Mouse (Mus musculus) erythroblast, embryonic 14.5 days (primary cell): ENCODE data around the gene Erc2. TPM values are rescaled to one million over a fixed set of nuclear protein-coding genes. Genes with fewer than 3 reads are reported as not detected.

Source experiments
- H3K27me3 ChIP-seq: 2 replicates; pipeline ENCODE4 v1.6.1; 2012; ENCODE audit warnings: inconsistent platforms; ENCODE audit not compliant: control insufficient read depth
- H3K36me3 ChIP-seq: 2 replicates; pipeline ENCODE4 v1.6.1; 2012; ENCODE audit warnings: mild to moderate bottlenecking, inconsistent platforms; ENCODE audit not compliant: control insufficient read depth
- H3K4me1 ChIP-seq: 2 replicates; pipeline ENCODE4 v1.6.1; 2012; ENCODE audit warnings: inconsistent platforms; ENCODE audit not compliant: control insufficient read depth
- H3K4me3 ChIP-seq: replicated peaks from 2 replicates; pipeline ENCODE3; 2012; ENCODE audit warnings: moderate library complexity, mild to moderate bottlenecking, inconsistent platforms
- H3K9me3 ChIP-seq: 2 replicates; pipeline ENCODE4 v1.6.1; 2012; ENCODE audit warnings: low read length, inconsistent platforms, mixed read lengths; ENCODE audit not compliant: control insufficient read depth
- GATA1 ChIP-seq: IDR thresholded peaks from 2 replicates; pipeline ENCODE4 v1.6.1; 2012; ENCODE audit warnings: low read length, inconsistent platforms, mixed read lengths
- TAL1 ChIP-seq: IDR thresholded peaks from 3 replicates; pipeline ENCODE4 v1.6.1; 2012; ENCODE audit warnings: low read length, inconsistent platforms, mixed read lengths
- polyA plus RNA-seq: library from polyadenylated mRNA; stranded (reverse); fragments of >175 nt; gene quantifications from 2 replicates; pipeline ENCODE4 v1.2.3, GENCODE M21; 2012

Erc2 gene
- polyA plus RNA-seq, 1 experiment = not detected

DNA sequence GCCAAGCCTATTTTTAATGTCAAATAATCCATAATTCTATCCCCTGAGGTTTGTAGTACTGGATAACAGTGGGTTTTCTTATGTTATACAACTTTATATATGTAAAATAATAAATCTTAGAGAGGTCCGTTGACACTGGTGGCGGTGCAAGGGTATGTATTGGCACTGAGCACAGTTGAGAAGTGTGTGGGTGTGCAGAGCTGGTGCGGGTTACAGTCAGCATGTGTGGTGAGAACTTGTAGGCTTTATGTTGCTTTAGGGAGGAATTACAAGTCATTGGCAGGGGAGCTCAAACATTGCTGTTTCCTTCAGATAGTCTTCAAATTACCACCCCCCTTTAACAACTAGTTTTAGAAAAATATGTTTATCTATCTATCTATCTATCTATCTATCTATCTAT, 305.1 kb downstream of the Erc2 start:
- H3K36me3 ChIP-seq = no peaks in the 10 kb centered on the region
- no peak overlapping the region for H3K4me3 ChIP-seq
- TF ChIP-seq GATA1 = no peak
- no peak for TF ChIP-seq TAL1
- H3K9me3 ChIP-seq = no peaks in the 10 kb centered on the region; the same call in 1 of the 2 replicates
- H3K27me3 ChIP-seq = no peaks in the 10 kb centered on the region
- no peaks in the 10 kb centered on the region for H3K4me1 ChIP-seq

DNA sequence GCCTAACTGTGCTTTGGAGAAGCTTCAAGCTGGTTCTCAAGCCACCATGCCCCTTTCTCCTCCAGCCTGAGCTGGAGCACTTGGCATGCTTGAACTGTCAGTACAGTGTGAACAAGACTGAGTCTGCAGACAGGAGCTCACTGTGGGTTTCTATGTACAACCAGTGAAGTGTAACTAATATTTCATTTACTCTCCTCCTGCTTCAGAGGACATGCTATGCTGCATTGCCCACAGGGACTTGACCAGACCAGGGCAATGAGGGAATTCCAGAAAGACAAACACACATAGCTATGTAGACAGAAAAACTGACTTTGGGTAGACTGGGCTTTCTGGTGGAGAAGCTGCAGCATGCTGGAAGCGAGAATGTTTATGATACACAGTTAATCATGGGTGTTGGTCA, 311.3 kb downstream of the Erc2 start:
- Histone ChIP-seq H3K36me3 (no peaks in the 10 kb centered on the region), H3K4me3 (no peak overlapping the region), H3K9me3 (no peaks in the 10 kb centered on the region), H3K4me1 (no peaks in the 10 kb centered on the region), H3K27me3 (no peaks in the 10 kb centered on the region)
- TF ChIP-seq GATA1 (no peak), TAL1 (no peak; the same call in 2 of the 3 replicates)

DNA sequence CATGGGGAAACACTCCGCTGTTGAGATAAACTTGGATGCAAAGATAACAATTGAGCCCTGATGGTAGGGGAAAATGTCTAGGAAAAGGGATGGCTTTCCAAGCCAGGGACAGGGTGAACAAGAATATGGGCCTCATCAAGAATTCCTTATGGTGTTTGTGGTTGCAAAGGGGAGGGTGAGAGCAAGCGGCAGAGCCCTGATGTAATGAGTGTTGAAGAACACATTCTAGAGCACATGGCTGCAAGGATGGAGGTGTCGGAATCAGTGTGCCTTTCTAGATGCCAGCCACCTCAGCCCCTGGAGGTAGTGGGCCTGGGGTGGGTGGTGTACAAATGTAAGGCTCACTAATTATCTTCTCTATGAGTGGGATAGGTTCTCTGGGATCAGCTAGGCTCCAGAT, 313.5 kb downstream of the Erc2 start:
- Histone ChIP-seq H3K36me3 (no peaks in the 10 kb centered on the region), H3K4me3 (no peak overlapping the region), H3K9me3 (no peaks in the 10 kb centered on the region), H3K27me3 (no peaks in the 10 kb centered on the region), H3K4me1 (no peaks in the 10 kb centered on the region)
- TF ChIP-seq GATA1 (no peak), TAL1 (no peak)

DNA sequence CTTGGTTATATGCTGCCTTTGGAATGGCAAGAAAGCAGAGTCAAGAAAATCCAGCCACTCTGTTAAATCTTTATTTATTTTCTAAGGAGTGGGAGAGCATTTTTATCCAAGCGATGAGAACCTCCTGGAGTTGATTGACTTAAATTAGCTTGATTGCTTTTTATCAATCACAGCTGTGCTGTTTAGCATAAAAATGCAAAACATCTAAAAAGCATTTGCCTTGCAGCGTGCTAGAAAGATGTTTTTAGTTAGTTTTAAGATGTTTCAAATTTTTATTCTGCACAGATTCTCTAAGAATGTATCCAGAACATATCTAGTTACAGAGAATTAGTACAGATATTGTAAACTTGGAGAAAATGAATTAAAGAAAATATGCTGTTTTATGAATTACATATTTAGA, 315.7 kb downstream of the Erc2 start:
- Histone ChIP-seq H3K9me3 (no peaks in the 10 kb centered on the region), H3K4me1 (no peaks in the 10 kb centered on the region), H3K4me3 (no peak overlapping the region), H3K27me3 (no peaks in the 10 kb centered on the region), H3K36me3 (no peaks in the 10 kb centered on the region)
- no peak for TF ChIP-seq GATA1
- no peak for TF ChIP-seq TAL1

DNA sequence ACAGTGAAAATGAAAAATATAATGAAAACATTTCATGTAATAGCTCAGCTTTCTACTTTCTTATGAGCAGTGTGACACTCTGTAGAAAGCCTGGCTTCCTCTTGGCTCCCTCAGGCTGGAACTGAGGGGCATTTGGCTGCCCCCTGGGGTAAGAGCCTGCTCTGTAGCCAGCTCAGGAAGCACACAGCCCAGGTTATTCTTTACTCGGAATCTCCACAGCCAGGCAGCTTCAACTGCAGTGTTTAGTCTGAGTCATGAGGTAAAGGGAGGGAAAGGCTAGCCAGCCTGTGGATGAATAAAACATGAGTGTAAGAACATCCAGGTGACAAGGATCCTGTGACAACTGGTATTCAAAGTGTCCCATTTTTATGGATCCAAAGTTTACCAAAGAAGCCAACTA, 323.0 kb downstream of the Erc2 start:
- Histone ChIP-seq H3K27me3 (no peaks in the 10 kb centered on the region), H3K36me3 (no peaks in the 10 kb centered on the region), H3K4me1 (no peaks in the 10 kb centered on the region), H3K4me3 (no peak overlapping the region), H3K9me3 (no peaks in the 10 kb centered on the region)
- TF ChIP-seq GATA1 = no peak
- TF ChIP-seq TAL1 = no peak

DNA sequence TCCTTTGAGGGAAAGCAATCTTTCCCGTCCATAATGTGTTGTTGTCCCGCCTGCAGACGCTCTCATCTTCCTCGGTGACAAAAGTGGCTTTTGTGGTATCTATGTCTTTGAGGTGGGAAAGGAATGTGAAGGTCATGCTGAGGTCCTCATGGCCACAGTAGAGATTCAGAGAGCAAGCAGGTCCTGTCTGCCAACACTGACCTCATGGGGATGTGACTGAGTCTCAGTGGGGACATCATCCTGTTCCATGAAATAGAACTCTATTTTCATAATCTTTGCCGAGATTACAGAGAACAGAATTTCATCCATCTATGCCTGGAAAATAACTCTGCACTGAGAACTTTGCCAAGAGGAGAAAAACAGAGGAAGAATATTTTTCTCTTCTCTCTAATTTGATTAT, 324.0 kb downstream of the Erc2 start:
- H3K4me1 ChIP-seq = no peaks in the 10 kb centered on the region
- no peak for TF ChIP-seq GATA1
- no peak for TF ChIP-seq TAL1
- no peak overlapping the region for H3K4me3 ChIP-seq
- H3K27me3 ChIP-seq = no peaks in the 10 kb centered on the region
- H3K36me3 ChIP-seq = no peaks in the 10 kb centered on the region
- H3K9me3 ChIP-seq = no peaks in the 10 kb centered on the region

DNA sequence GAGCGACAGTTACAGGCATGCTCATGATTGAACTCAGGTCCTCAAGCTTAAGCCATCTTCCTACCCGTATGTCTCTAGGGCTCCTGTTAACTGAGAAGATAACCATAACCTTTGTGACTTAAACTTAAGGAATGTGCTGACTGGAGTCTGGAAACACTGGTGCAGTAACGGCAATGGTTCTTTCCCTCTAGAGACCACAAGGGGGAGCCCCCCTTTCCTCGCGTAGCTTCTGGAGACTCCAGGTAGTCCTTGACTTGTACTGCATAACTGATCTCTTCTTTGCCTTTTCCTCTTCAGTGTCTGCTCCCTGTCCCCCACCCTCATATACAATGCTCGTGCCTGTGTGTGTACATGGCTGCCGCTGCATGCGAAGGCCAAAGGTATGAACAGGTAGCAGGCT, 326.2 kb downstream of the Erc2 start:
- no peaks in the 10 kb centered on the region for H3K9me3 ChIP-seq
- H3K36me3 ChIP-seq = no peaks in the 10 kb centered on the region

DNA sequence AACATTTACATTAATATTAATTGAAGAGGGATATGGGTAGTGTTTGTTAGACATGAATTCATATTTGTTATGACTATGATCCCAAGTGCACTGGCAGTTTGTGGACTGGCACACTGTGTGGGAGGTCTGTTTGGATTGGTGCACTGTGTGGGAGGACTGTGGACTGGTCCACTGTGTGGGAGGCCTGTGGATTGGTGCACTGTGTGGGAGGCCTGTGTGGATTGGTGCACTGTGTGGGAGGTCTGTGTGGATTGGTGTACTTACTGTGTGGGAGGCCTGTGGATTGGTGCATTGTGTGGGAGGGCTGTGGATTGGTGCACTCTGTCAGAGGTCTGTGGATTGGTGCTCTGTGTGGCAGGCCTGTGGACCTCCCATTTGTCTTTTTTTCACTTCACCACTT, 331.6 kb downstream of the Erc2 start:
- no peak overlapping the region for H3K4me3 ChIP-seq
- no peaks in the 10 kb centered on the region for H3K9me3 ChIP-seq
- no peak for TF ChIP-seq TAL1
- TF ChIP-seq GATA1 = no peak
- H3K4me1 ChIP-seq = no peaks in the 10 kb centered on the region
- H3K36me3 ChIP-seq = no peaks in the 10 kb centered on the region
- H3K27me3 ChIP-seq = no peaks in the 10 kb centered on the region

More for the DNA sequence above, 326.2 kb downstream of the Erc2 start:
- H3K4me3 ChIP-seq = no peak overlapping the region
- H3K27me3 ChIP-seq = no peaks in the 10 kb centered on the region
- no peaks in the 10 kb centered on the region for H3K4me1 ChIP-seq
- TF ChIP-seq GATA1 (no peak), TAL1 (no peak)

DNA sequence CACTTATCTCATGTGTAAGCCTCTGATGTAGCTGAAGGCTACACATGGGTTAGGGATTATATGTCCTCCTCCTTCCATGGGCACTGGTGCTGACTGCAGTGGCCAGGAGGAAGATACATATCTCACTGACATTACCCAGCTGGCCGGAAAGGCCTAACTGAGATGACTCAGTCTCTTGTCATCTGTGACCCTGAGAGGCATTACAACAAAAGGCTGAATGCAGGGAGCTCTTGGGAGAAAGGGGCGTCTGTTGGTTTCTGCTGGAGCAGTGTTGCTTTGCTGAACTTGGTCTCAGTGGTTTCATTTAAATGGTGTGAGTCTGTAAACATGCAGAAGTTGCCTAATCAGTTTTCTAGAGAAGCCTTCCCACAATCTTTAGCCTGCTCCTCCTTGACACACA, 334.6 kb downstream of the Erc2 start:
- TF ChIP-seq TAL1 (no peak), GATA1 (no peak)
- no peak overlapping the region for H3K4me3 ChIP-seq
- H3K9me3 ChIP-seq = no peaks in the 10 kb centered on the region
- H3K4me1 ChIP-seq = no peaks in the 10 kb centered on the region
- no peaks in the 10 kb centered on the region for H3K36me3 ChIP-seq
- no peaks in the 10 kb centered on the region for H3K27me3 ChIP-seq

DNA sequence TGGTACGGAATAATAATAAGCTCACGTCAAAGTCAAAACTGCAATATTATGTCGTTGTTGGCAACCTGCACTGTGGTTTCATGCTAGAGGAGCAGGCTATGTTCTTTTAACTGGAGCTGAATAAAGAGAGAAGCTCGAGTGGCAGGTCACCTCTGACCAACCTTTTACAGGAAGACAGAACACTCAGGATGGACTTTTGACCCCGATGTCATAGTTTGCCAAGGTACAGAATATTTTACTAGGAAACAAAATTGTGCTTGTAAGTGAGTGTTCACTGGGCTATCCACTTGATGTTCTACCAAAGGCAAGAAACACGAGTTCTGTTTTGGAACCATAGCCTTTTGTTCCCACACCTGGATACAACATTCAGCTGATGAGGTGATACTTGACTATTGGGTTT, 351.5 kb downstream of the Erc2 start:
- H3K4me3 ChIP-seq = no peak overlapping the region

More for the DNA sequence above, 351.5 kb downstream of the Erc2 start:
- no peak for TF ChIP-seq GATA1
- no peak for TF ChIP-seq TAL1
- H3K36me3 ChIP-seq = no peaks in the 10 kb centered on the region
- H3K9me3 ChIP-seq = no peaks in the 10 kb centered on the region
- H3K4me1 ChIP-seq = no peaks in the 10 kb centered on the region
- no peaks in the 10 kb centered on the region for H3K27me3 ChIP-seq
